Mouse (Mus musculus): Measurements from ENCODE around the gene Afap1. TPM values are rescaled to one million over a fixed set of nuclear protein-coding genes. Genes with fewer than 3 reads are reported as not detected.

Gene Afap1
- polyA plus RNA-seq, 1 experiment from 2014 or later: 1.2 TPM

GRCm38 (mm10) chr5:36018366-36018765 lies 125.2 kb downstream of the Afap1 start:
- Histone ChIP-seq H3K27ac (ENCODE audit: low read depth) (no peak overlapping the region), H3K36me3 (replicated peaks; ENCODE audit: insufficient read depth, low read length) (no peaks in the 10 kb centered on the region), H3K9me3 (ENCODE audit: low read length) (no peaks in the 10 kb centered on the region), H3K27me3 (ENCODE audit: insufficient read depth, low read length) (no peaks in the 10 kb centered on the region), H3K4me1 (ENCODE audit: insufficient read depth) (no peaks in the 10 kb centered on the region), H3K9ac (replicated peaks) (no peak overlapping the region), H3K4me3 (ENCODE audit: low read depth, low read length) (no peak overlapping the region), H3K4me2 (ENCODE audit: low read depth, low read length) (no peak overlapping the region)
- WGBS (ENCODE audit: insufficient replicate concordance): 76% methylated on average over 3 of the region's 3 CpGs
- no peak for ATAC-seq
- no peak for DNase-seq
- TF ChIP-seq CTCF (IDR thresholded peaks at IDR 0.05; ENCODE audit: low read depth): peak; percentile 48
- no peak for TF ChIP-seq EP300 (IDR thresholded peaks at IDR 0.05; ENCODE audit: low read depth)

GRCm38 (mm10) chr5:36021091-36021490 lies 128.0 kb downstream of the Afap1 start:
- Histone ChIP-seq H3K27ac (ENCODE audit: low read depth) (no peak overlapping the region), H3K36me3 (replicated peaks; ENCODE audit: insufficient read depth, low read length) (no peaks in the 10 kb centered on the region), H3K27me3 (ENCODE audit: insufficient read depth, low read length) (no peaks in the 10 kb centered on the region), H3K4me3 (ENCODE audit: low read depth, low read length) (no peak overlapping the region), H3K4me1 (ENCODE audit: insufficient read depth) (no peaks in the 10 kb centered on the region), H3K9ac (replicated peaks) (no peak overlapping the region), H3K4me2 (ENCODE audit: low read depth, low read length) (no peak overlapping the region), H3K9me3 (ENCODE audit: low read length) (no peaks in the 10 kb centered on the region)
- 68% methylated on average over 3 of the region's 3 CpGs for WGBS (ENCODE audit: insufficient replicate concordance)
- DNase-seq: no peak
- ATAC-seq: no peak
- TF ChIP-seq CTCF (IDR thresholded peaks at IDR 0.05; ENCODE audit: low read depth): no peak
- TF ChIP-seq EP300 (IDR thresholded peaks at IDR 0.05; ENCODE audit: low read depth): no peak

- Histone ChIP-seq H3K4me2 (ENCODE audit: low read depth, low read length) (no peak overlapping the region), H3K4me1 (ENCODE audit: insufficient read depth) (no peaks in the 10 kb centered on the region), H3K9ac (replicated peaks) (no peak overlapping the region), H3K4me3 (ENCODE audit: low read depth, low read length) (no peak overlapping the region), H3K9me3 (ENCODE audit: low read length) (no peaks in the 10 kb centered on the region), H3K27ac (ENCODE audit: low read depth) (no peak overlapping the region), H3K27me3 (ENCODE audit: insufficient read depth, low read length) (no peaks in the 10 kb centered on the region), H3K36me3 (replicated peaks; ENCODE audit: insufficient read depth, low read length) (no peaks in the 10 kb centered on the region)
- no peak for ATAC-seq
- DNase-seq: no peak
- WGBS (ENCODE audit: insufficient replicate concordance): 83% methylated on average over 1 of the region's 1 CpGs
- TF ChIP-seq EP300 (IDR thresholded peaks at IDR 0.05; ENCODE audit: low read depth): no peak
- TF ChIP-seq CTCF (IDR thresholded peaks at IDR 0.05; ENCODE audit: low read depth): no peak
Measured at GRCm38 (mm10) chr5:36022361-36022760, 129.2 kb downstream of the Afap1 start.

GRCm38 (mm10) chr5:36024003-36024685 lies 131.0 kb downstream of the Afap1 start:
- H3K9me3 ChIP-seq (ENCODE audit: low read length): no peaks in the 10 kb centered on the region

DNA sequence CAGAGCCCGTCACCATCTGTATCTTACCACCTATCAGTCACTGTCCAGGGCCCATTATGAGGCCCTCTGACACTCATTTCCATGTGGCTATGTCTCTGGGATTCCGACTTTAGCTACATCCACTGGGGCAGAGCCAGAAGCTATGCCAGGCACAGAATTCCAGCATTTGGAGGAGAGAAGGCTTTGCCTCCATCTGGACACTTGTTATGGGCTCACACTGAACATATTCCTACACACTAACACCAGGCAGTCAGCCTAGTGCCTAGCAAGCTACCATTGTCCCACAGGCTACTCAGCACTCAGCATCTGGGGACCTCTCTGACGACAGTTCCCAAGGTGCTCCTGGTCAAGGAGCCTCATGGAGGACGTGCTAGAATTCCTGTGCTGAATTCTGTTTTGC lies 132.0 kb downstream of the Afap1 start:
- WGBS (ENCODE audit: insufficient replicate concordance): 75% methylated on average over 4 of the region's 4 CpGs
- Histone ChIP-seq H3K9ac (replicated peaks) (no peak overlapping the region), H3K27me3 (ENCODE audit: insufficient read depth, low read length) (no peaks in the 10 kb centered on the region), H3K9me3 (ENCODE audit: low read length) (no peaks in the 10 kb centered on the region), H3K27ac (ENCODE audit: low read depth) (no peak overlapping the region), H3K4me1 (ENCODE audit: insufficient read depth) (no peaks in the 10 kb centered on the region), H3K4me2 (ENCODE audit: low read depth, low read length) (no peak overlapping the region), H3K36me3 (replicated peaks; ENCODE audit: insufficient read depth, low read length) (no peaks in the 10 kb centered on the region), H3K4me3 (ENCODE audit: low read depth, low read length) (no peak overlapping the region)
- TF ChIP-seq CTCF (IDR thresholded peaks at IDR 0.05; ENCODE audit: low read depth): no peak
- TF ChIP-seq EP300 (IDR thresholded peaks at IDR 0.05; ENCODE audit: low read depth): no peak
- ATAC-seq (no peak), DNase-seq (no peak)

More at GRCm38 (mm10) chr5:36024003-36024685, 131.0 kb downstream of the Afap1 start:
- Histone ChIP-seq H3K36me3 (replicated peaks; ENCODE audit: insufficient read depth, low read length) (no peaks in the 10 kb centered on the region), H3K9ac (replicated peaks) (no peak overlapping the region), H3K27me3 (ENCODE audit: insufficient read depth, low read length) (no peaks in the 10 kb centered on the region), H3K4me3 (ENCODE audit: low read depth, low read length) (no peak overlapping the region), H3K4me2 (ENCODE audit: low read depth, low read length) (no peak overlapping the region), H3K27ac (ENCODE audit: low read depth) (no peak overlapping the region), H3K4me1 (ENCODE audit: insufficient read depth) (no peaks in the 10 kb centered on the region)
- no peak for DNase-seq
- TF ChIP-seq EP300 (IDR thresholded peaks at IDR 0.05; ENCODE audit: low read depth): no peak
- TF ChIP-seq CTCF (IDR thresholded peaks at IDR 0.05; ENCODE audit: low read depth): no peak
- ATAC-seq: no peak
- WGBS (ENCODE audit: insufficient replicate concordance): 71% methylated on average over 9 of the region's 9 CpGs

DNA sequence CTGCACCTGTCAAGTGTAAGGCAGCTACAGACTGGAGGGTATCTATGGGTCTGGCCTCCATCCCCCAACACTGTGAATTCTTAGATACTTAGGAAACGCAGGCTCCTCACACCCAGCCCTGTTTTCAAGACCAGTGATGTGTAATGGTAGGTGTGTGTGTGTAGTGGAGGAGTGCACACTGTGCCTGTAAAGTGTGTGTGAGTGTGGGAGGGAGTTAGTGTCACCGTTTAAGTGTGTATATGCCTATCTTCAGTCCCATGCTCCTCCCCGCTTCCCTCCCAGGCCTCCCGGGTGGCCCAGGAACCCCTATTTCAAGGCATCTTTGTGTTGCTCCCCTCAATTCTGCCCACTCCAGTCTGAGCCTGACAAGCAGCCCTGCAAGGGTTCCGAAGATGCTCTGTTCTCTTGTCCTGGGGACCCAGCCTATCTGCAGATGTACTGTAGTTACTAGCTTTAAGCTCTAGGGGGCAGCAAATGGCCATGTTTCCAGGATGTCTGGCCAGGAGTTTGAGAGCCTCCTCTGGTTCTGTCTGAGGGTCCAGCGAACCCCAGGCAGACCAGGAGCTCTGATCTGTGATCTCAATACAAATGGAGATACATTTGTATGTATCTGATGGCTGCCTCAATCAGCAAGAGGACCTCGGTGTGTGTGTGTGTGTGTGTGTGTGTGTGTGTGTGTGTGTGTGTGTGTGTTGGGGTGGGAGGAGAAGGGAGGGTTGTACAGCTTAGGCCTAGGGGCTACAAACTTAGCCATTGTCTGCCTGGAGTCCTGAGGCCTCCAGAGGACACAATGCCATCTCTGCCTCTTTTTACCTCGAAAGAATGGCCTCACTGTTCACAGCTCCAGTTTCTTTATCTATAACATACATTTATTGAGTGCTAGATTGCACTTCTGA lies 140.7 kb downstream of the Afap1 start:
- no peak for ATAC-seq
- no peak for TF ChIP-seq EP300 (IDR thresholded peaks at IDR 0.05; ENCODE audit: low read depth)
- peak; percentile 78 for TF ChIP-seq CTCF (IDR thresholded peaks at IDR 0.05; ENCODE audit: low read depth)
- DNase-seq: peak; percentile 43
- Histone ChIP-seq H3K27ac (ENCODE audit: low read depth) (no peak overlapping the region), H3K27me3 (ENCODE audit: insufficient read depth, low read length) (no peaks in the 10 kb centered on the region), H3K4me3 (ENCODE audit: low read depth, low read length) (no peak overlapping the region), H3K9ac (replicated peaks) (no peak overlapping the region), H3K4me1 (ENCODE audit: insufficient read depth) (no peaks in the 10 kb centered on the region), H3K4me2 (ENCODE audit: low read depth, low read length) (no peak overlapping the region), H3K9me3 (ENCODE audit: low read length) (no peaks in the 10 kb centered on the region), H3K36me3 (replicated peaks; ENCODE audit: insufficient read depth, low read length) (no peaks in the 10 kb centered on the region)
- 47% methylated on average over 8 of the region's 8 CpGs for WGBS (ENCODE audit: insufficient replicate concordance)

Data from liver, postnatal 0 days (tissue).